Mouse (Mus musculus) heart, embryonic 15.5 days (tissue): ENCODE results near the gene Phldb2. TPM values are rescaled to one million over a fixed set of nuclear protein-coding genes. Genes with fewer than 3 reads are reported as not detected.
A peak's percentile ranks its signal among the peaks of the same experiment; 100 is the strongest.

Experiments
- ATAC-seq: fragments of 200-750 bp; cut with Nextera tagmentation; replicated peaks from 2 replicates; pipeline ENCODE4 v1.8.0; 2017; ENCODE audit warnings: low read depth, moderate TSS enrichment; ENCODE audit not compliant: insufficient number of reproducible peaks, insufficient read depth, low FRiP score
- H3K27ac ChIP-seq: fragments of 300-500 bp; sonication (generic); 2 replicates; pipeline ENCODE4 v1.5.1; 2015; ENCODE audit warnings: mild to moderate bottlenecking, inconsistent platforms
- H3K27me3 ChIP-seq: fragments of 300-500 bp; sonication (generic); 2 replicates; pipeline ENCODE4 v1.6.1; 2015; ENCODE audit warnings: inconsistent platforms
- H3K36me3 ChIP-seq: fragments of 300-500 bp; sonication (generic); 2 replicates; pipeline ENCODE4 v1.6.1; 2015; ENCODE audit warnings: mild to moderate bottlenecking, inconsistent platforms
- H3K4me1 ChIP-seq: fragments of 300-500 bp; sonication (generic); replicated peaks from 2 replicates; pipeline ENCODE4 v1.6.1; 2015; ENCODE audit warnings: inconsistent platforms
- H3K4me2 ChIP-seq: fragments of 300-500 bp; sonication (generic); 2 replicates; pipeline ENCODE4 v1.6.1; 2015; ENCODE audit warnings: inconsistent platforms, mild to moderate bottlenecking, moderate library complexity
- H3K4me3 ChIP-seq: fragments of 300-500 bp; sonication (generic); 2 replicates; pipeline ENCODE4 v1.5.1; 2015; ENCODE audit warnings: mild to moderate bottlenecking, inconsistent platforms
- H3K9ac ChIP-seq: fragments of 300-500 bp; sonication (generic); 2 replicates; pipeline ENCODE4 v1.6.1; 2015; ENCODE audit warnings: mild to moderate bottlenecking, inconsistent platforms
- H3K9me3 ChIP-seq: fragments of 300-500 bp; sonication (generic); replicated peaks from 2 replicates; pipeline ENCODE4 v1.6.1; 2016; ENCODE audit warnings: inconsistent platforms
- WGBS: fragments of 180-500 bp; shearing (Covaris S2); methylation state at CpG from one replicate; pipeline ENCODE4 v1.1.7; 2015; ENCODE audit warnings: mixed read lengths; 5-methylcytosine and 5-hydroxymethylcytosine counted together
- polyA plus RNA-seq: library from polyadenylated mRNA; unstranded; fragments of >200 nt; fragmentation: Nextera tagmentation; extraction: Ambion mirVana; gene quantifications from 2 replicates; pipeline ENCODE4 v1.2.1, GENCODE M21; 2015

Phldb2 gene
- polyA plus RNA-seq, 1 experiment from 2014 or later, result 39.8 TPM

GRCm38 (mm10) chr16:45810829-45811326, 142.5 kb downstream of the Phldb2 start:
- peak overlapping the region; percentile 25; the same call in 1 of the 2 replicates for H3K4me2 ChIP-seq

GRCm38 (mm10) chr16:45810155-45810554, 143.2 kb downstream of the Phldb2 start:
- Histone ChIP-seq H3K9ac (no peak overlapping the region), H3K27me3 (no peaks in the 10 kb centered on the region), H3K9me3 (no peaks in the 10 kb centered on the region), H3K27ac (peak overlapping the region; percentile 67), H3K4me2 (no peak overlapping the region), H3K36me3 (peaks cover 25% of the 10 kb centered on the region), H3K4me1 (peaks cover 19% of the 10 kb centered on the region), H3K4me3 (no peak overlapping the region)
- WGBS, result 51% methylated on average over 2 of the region's 2 CpGs
- ATAC-seq, result no peak; the same call in 1 of the 2 replicates

More at GRCm38 (mm10) chr16:45810829-45811326, 142.5 kb downstream of the Phldb2 start:
- WGBS, result 14% methylated on average over 6 of the region's 6 CpGs
- no peaks in the 10 kb centered on the region for H3K27me3 ChIP-seq
- H3K36me3 ChIP-seq, result peaks cover 22% of the 10 kb centered on the region
- no peak overlapping the region for H3K4me3 ChIP-seq
- H3K4me1 ChIP-seq, result peaks cover 19% of the 10 kb centered on the region
- H3K9ac ChIP-seq, result no peak overlapping the region
- H3K9me3 ChIP-seq, result no peaks in the 10 kb centered on the region
- peak overlapping the region; percentile 67 for H3K27ac ChIP-seq
- peak; percentile 39; the same call in 1 of the 2 replicates for ATAC-seq

- no peak for ATAC-seq
- Histone ChIP-seq H3K4me1 (peaks cover 1% of the 10 kb centered on the region), H3K27ac (no peak overlapping the region), H3K9ac (no peak overlapping the region), H3K36me3 (peaks cover 51% of the 10 kb centered on the region), H3K9me3 (no peaks in the 10 kb centered on the region), H3K4me3 (no peak overlapping the region), H3K27me3 (no peaks in the 10 kb centered on the region), H3K4me2 (no peak overlapping the region)
- 64% methylated on average over 3 of the region's 3 CpGs for WGBS
Measured at GRCm38 (mm10) chr16:45804708-45805107, 148.7 kb downstream of the Phldb2 start.

- ATAC-seq, result no peak
- H3K36me3 ChIP-seq, result peaks cover 41% of the 10 kb centered on the region
Measured at GRCm38 (mm10) chr16:45800406-45800805, 153.0 kb downstream of the Phldb2 start.

GRCm38 (mm10) chr16:45799150-45799549, 154.2 kb downstream of the Phldb2 start:
- Histone ChIP-seq H3K9me3 (no peaks in the 10 kb centered on the region), H3K4me1 (peaks cover 3% of the 10 kb centered on the region), H3K27me3 (no peaks in the 10 kb centered on the region), H3K4me3 (no peak overlapping the region), H3K9ac (no peak overlapping the region), H3K4me2 (no peak overlapping the region), H3K27ac (no peak overlapping the region), H3K36me3 (peaks cover 41% of the 10 kb centered on the region)
- 72% methylated on average over 4 of the region's 4 CpGs for WGBS
- ATAC-seq, result no peak

More at GRCm38 (mm10) chr16:45800406-45800805, 153.0 kb downstream of the Phldb2 start:
- WGBS, result 60% methylated on average over 2 of the region's 2 CpGs
- Histone ChIP-seq H3K9me3 (no peaks in the 10 kb centered on the region), H3K4me2 (no peak overlapping the region), H3K4me3 (no peak overlapping the region), H3K27me3 (no peaks in the 10 kb centered on the region), H3K9ac (no peak overlapping the region), H3K4me1 (peaks cover 3% of the 10 kb centered on the region), H3K27ac (no peak overlapping the region)

- peaks cover 43% of the 10 kb centered on the region for H3K36me3 ChIP-seq
- peaks cover 3% of the 10 kb centered on the region for H3K4me1 ChIP-seq
- H3K9me3 ChIP-seq, result no peaks in the 10 kb centered on the region
- no peak overlapping the region for H3K4me3 ChIP-seq
- WGBS, result 85% methylated on average over 2 of the region's 2 CpGs
- H3K4me2 ChIP-seq, result no peak overlapping the region
- H3K9ac ChIP-seq, result no peak overlapping the region
- no peak overlapping the region for H3K27ac ChIP-seq
- no peaks in the 10 kb centered on the region for H3K27me3 ChIP-seq
- ATAC-seq, result no peak
Measured at GRCm38 (mm10) chr16:45798591-45798990, 154.8 kb downstream of the Phldb2 start.

- Histone ChIP-seq H3K4me3 (no peak overlapping the region), H3K9me3 (no peaks in the 10 kb centered on the region), H3K4me1 (peaks cover 3% of the 10 kb centered on the region), H3K4me2 (no peak overlapping the region), H3K9ac (no peak overlapping the region), H3K36me3 (peaks cover 50% of the 10 kb centered on the region), H3K27ac (no peak overlapping the region), H3K27me3 (no peaks in the 10 kb centered on the region)
- WGBS, result 81% methylated on average over 2 of the region's 2 CpGs
- ATAC-seq, result no peak
Measured at GRCm38 (mm10) chr16:45796815-45797214, 156.6 kb downstream of the Phldb2 start.

- Histone ChIP-seq H3K27me3 (no peaks in the 10 kb centered on the region), H3K27ac (no peak overlapping the region), H3K4me1 (peaks cover 3% of the 10 kb centered on the region), H3K4me2 (no peak overlapping the region), H3K4me3 (no peak overlapping the region), H3K9ac (no peak overlapping the region), H3K9me3 (no peaks in the 10 kb centered on the region), H3K36me3 (peaks cover 46% of the 10 kb centered on the region)
- ATAC-seq, result no peak
- 64% methylated on average over 5 of the region's 5 CpGs for WGBS
Measured at GRCm38 (mm10) chr16:45795188-45795693, 158.2 kb downstream of the Phldb2 start.

- ATAC-seq, result no peak
- no peak overlapping the region for H3K4me3 ChIP-seq
Measured at GRCm38 (mm10) chr16:45792781-45793180, 160.6 kb downstream of the Phldb2 start.

GRCm38 (mm10) chr16:45791286-45791685, 162.1 kb downstream of the Phldb2 start:
- H3K4me1 ChIP-seq, result no peaks in the 10 kb centered on the region; the same call in none of the 2 replicates
- H3K27me3 ChIP-seq, result no peaks in the 10 kb centered on the region
- ATAC-seq, result no peak
- H3K27ac ChIP-seq, result no peak overlapping the region
- 70% methylated on average over 5 of the region's 5 CpGs for WGBS
- no peak overlapping the region for H3K4me3 ChIP-seq
- H3K4me2 ChIP-seq, result no peak overlapping the region
- no peaks in the 10 kb centered on the region for H3K9me3 ChIP-seq
- peaks cover 53% of the 10 kb centered on the region for H3K36me3 ChIP-seq
- H3K9ac ChIP-seq, result no peak overlapping the region

More at GRCm38 (mm10) chr16:45792781-45793180, 160.6 kb downstream of the Phldb2 start:
- Histone ChIP-seq H3K27ac (no peak overlapping the region), H3K9me3 (no peaks in the 10 kb centered on the region), H3K36me3 (peaks cover 49% of the 10 kb centered on the region), H3K4me2 (no peak overlapping the region), H3K27me3 (no peaks in the 10 kb centered on the region), H3K4me1 (peaks cover 3% of the 10 kb centered on the region), H3K9ac (no peak overlapping the region)
- 81% methylated on average over 2 of the region's 2 CpGs for WGBS

- Histone ChIP-seq H3K9ac (no peak overlapping the region), H3K27ac (no peak overlapping the region), H3K4me1 (no peaks in the 10 kb centered on the region), H3K4me2 (no peak overlapping the region), H3K9me3 (no peaks in the 10 kb centered on the region), H3K36me3 (peaks cover 58% of the 10 kb centered on the region), H3K4me3 (no peak overlapping the region), H3K27me3 (no peaks in the 10 kb centered on the region)
- 66% methylated on average over 2 of the region's 2 CpGs for WGBS
- no peak for ATAC-seq
Measured at GRCm38 (mm10) chr16:45789311-45789710, 164.1 kb downstream of the Phldb2 start.

- Histone ChIP-seq H3K27ac (no peak overlapping the region), H3K27me3 (no peaks in the 10 kb centered on the region), H3K4me2 (no peak overlapping the region), H3K4me3 (no peak overlapping the region), H3K36me3 (peaks cover 56% of the 10 kb centered on the region), H3K4me1 (no peaks in the 10 kb centered on the region), H3K9me3 (no peaks in the 10 kb centered on the region), H3K9ac (no peak overlapping the region)
- no peak for ATAC-seq
- WGBS, result 82% methylated on average over 6 of the region's 6 CpGs
Measured at GRCm38 (mm10) chr16:45787650-45788049, 165.7 kb downstream of the Phldb2 start.
